Mouse (Mus musculus) heart, embryonic 16.5 days (tissue): ENCODE data around the gene Dlgap3. TPM values are rescaled to one million over a fixed set of nuclear protein-coding genes. Genes with fewer than 3 reads are reported as not detected.

Experiments
- polyA plus RNA-seq: library from polyadenylated mRNA; unstranded; fragments of >200 nt; fragmentation: Nextera tagmentation; extraction: Ambion mirVana; gene quantifications from 2 replicates; pipeline ENCODE4 v1.2.1, GENCODE M21; 2015

Gene Dlgap3
- polyA plus RNA-seq, 1 experiment from 2014 or later: 0.39 TPM

Other genes with a start within 250 kb of the Dlgap3 start
- 9.4 and 12.3 TPM in 2 replicates for gene Zmym4, start 201.1 kb upstream of the Dlgap3 start, polyA plus RNA-seq
- 34.4 and 38.4 TPM in 2 replicates for gene Sfpq, start 147.9 kb upstream of the Dlgap3 start, polyA plus RNA-seq
- 11.9 and 12.4 TPM in 2 replicates for gene Zmym1, start 108.1 kb upstream of the Dlgap3 start, polyA plus RNA-seq
- 10.8 and 12.0 TPM in 2 replicates for gene Zmym6, start 91.8 kb upstream of the Dlgap3 start, polyA plus RNA-seq
- 14.2 and 14.4 TPM in 2 replicates for gene Tmem35b, start 45.5 kb upstream of the Dlgap3 start, polyA plus RNA-seq
- gene Smim12, start 74.6 kb downstream of the Dlgap3 start, polyA plus RNA-seq: 67.2 and 69.3 TPM in 2 replicates
- 32.3 and 33.3 TPM in 2 replicates for gene Gja4, start 144.8 kb downstream of the Dlgap3 start, polyA plus RNA-seq
- gene Gjb3, start 161.6 kb downstream of the Dlgap3 start, polyA plus RNA-seq: 0.17 and 0.35 TPM in 2 replicates
- 0.09 and 0.10 TPM in 2 replicates for gene Gjb4, start 184.9 kb downstream of the Dlgap3 start, polyA plus RNA-seq
- 0.41 and 0.60 TPM in 2 replicates for gene Gjb5, start 189.0 kb downstream of the Dlgap3 start, polyA plus RNA-seq